Mouse (Mus musculus) testis, adult 2 months (tissue): ENCODE data around the gene Mrps17.

Experiments
- CTCF ChIP-seq: fragments of 200-500 bp; IDR thresholded peaks from 2 replicates; pipeline ENCODE4 v1.5.1; 2012; ENCODE audit warnings: low read depth, mild to moderate bottlenecking, inconsistent platforms, low read length, moderate library complexity; ENCODE audit not compliant: control insufficient read depth, insufficient read depth, insufficient replicate concordance
- POLR2A ChIP-seq: fragments of 200-500 bp; IDR thresholded peaks from 2 replicates; pipeline ENCODE4 v1.6.1; 2012; ENCODE audit warnings: low read depth, mild to moderate bottlenecking, inconsistent platforms, low read length, moderate library complexity; ENCODE audit not compliant: control insufficient read depth

- no peak for TF ChIP-seq POLR2A
- no peak for TF ChIP-seq CTCF
Measured at GRCm38 (mm10) chr5:129669453-129670035, 45.8 kb upstream of the Mrps17 start.
